Mouse (Mus musculus) small intestine, adult 2 months (tissue): ENCODE results near the gene Lgi2.

ENCODE experiments used
- CTCF ChIP-seq: fragments of 200-500 bp; IDR thresholded peaks from 2 replicates; pipeline ENCODE4 v1.5.1; 2012; ENCODE audit warnings: low read depth, mild to moderate bottlenecking, control low read depth, inconsistent platforms, low read length, moderate library complexity, mixed read lengths; ENCODE audit not compliant: insufficient replicate concordance, insufficient read length; ENCODE audit errors: extremely low read depth
- POLR2A ChIP-seq: fragments of 200-500 bp; IDR thresholded peaks from 2 replicates; pipeline ENCODE4 v1.6.1; 2012; ENCODE audit warnings: low read depth, mild to moderate bottlenecking, control low read depth, inconsistent platforms, low read length, moderate library complexity

GRCm38 (mm10) chr5:52611315-52611895 is 45.1 kb upstream of the Lgi2 start:
- TF ChIP-seq POLR2A = no peak
- no peak for TF ChIP-seq CTCF
